Mouse (Mus musculus) heart, embryonic 11.5 days (tissue): ENCODE results near the gene Cyp1a1. TPM values are rescaled to one million over a fixed set of nuclear protein-coding genes. Genes with fewer than 3 reads are reported as not detected.

Experiments used
- ATAC-seq: fragments of 200-750 bp; cut with Nextera tagmentation; replicated peaks from 2 replicates; pipeline ENCODE4 v1.8.0; 2017; ENCODE audit warnings: moderate library complexity; ENCODE audit not compliant: insufficient number of reproducible peaks, low FRiP score, low TSS enrichment
- H3K27ac ChIP-seq: fragments of 300-500 bp; sonication (generic); 2 replicates; pipeline ENCODE4 v1.5.1; 2014; ENCODE audit warnings: mild to moderate bottlenecking, low read depth, low read length
- H3K27me3 ChIP-seq: fragments of 300-500 bp; sonication (generic); 2 replicates; pipeline ENCODE4 v1.6.1; 2014; ENCODE audit warnings: mild to moderate bottlenecking, low read length, mixed read lengths; ENCODE audit not compliant: control insufficient read depth, insufficient read depth
- H3K36me3 ChIP-seq: fragments of 300-500 bp; sonication (generic); 2 replicates; pipeline ENCODE4 v1.6.1; 2014; ENCODE audit warnings: mild to moderate bottlenecking, low read length, moderate library complexity, mixed read lengths; ENCODE audit not compliant: control insufficient read depth, insufficient read depth
- H3K4me1 ChIP-seq: fragments of 300-500 bp; sonication (generic); 2 replicates; pipeline ENCODE4 v1.6.1; 2014; ENCODE audit warnings: low read length; ENCODE audit not compliant: control insufficient read depth, insufficient read depth
- H3K4me2 ChIP-seq: fragments of 300-500 bp; sonication (generic); 2 replicates; pipeline ENCODE4 v1.6.1; 2014; ENCODE audit warnings: mild to moderate bottlenecking, moderate library complexity
- H3K4me3 ChIP-seq: fragments of 300-500 bp; sonication (generic); 2 replicates; pipeline ENCODE4 v1.5.1; 2014; ENCODE audit warnings: low read depth, low read length
- H3K9ac ChIP-seq: fragments of 300-500 bp; sonication (generic); 2 replicates; pipeline ENCODE4 v1.6.1; 2014; ENCODE audit warnings: mild to moderate bottlenecking, low read depth, low read length, moderate library complexity
- H3K9me3 ChIP-seq: fragments of 300-500 bp; sonication (generic); replicated peaks from 2 replicates; pipeline ENCODE4 v1.6.1; 2016; ENCODE audit warnings: low read length; ENCODE audit not compliant: control insufficient read depth
- WGBS: fragments of 180-500 bp; shearing (Covaris S2); extraction: QIAGEN DNeasy Blood & Tissue Kit; methylation state at CpG from one replicate; pipeline ENCODE4 v1.1.7; 2014; ENCODE audit not compliant: insufficient replicate concordance; 5-methylcytosine and 5-hydroxymethylcytosine counted together
- polyA plus RNA-seq: library from polyadenylated mRNA; unstranded; fragments of >200 nt; fragmentation: Nextera tagmentation; extraction: Ambion mirVana; gene quantifications from 2 replicates; pipeline ENCODE4 v1.2.1, GENCODE M21; 2014

Gene Cyp1a1
- polyA plus RNA-seq, 1 experiment from 2014 or later: not detected

DNA sequence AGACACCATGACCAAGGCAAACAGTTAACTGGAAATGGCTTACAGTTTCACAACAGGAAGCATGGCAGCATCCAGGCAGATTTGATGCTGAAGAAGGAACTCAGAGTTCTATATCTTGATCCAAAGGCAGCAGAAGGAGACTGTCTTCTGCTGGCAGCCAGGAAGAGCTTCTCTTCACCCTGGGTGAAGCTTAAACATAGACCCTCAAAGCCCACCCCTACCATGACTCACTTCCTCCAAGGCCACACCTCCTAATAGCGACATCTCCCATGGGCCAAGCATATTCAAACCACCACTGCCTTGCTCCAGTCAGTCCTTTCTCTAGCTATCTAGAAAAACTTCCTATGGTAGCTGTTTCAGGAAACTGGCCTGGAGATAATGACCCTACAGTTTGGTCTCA is 59.3 kb downstream of the Cyp1a1 start:
- Histone ChIP-seq H3K36me3 (peaks cover 49% of the 10 kb centered on the region), H3K27me3 (no peaks in the 10 kb centered on the region), H3K9me3 (no peaks in the 10 kb centered on the region), H3K4me3 (no peak overlapping the region), H3K4me2 (no peak overlapping the region), H3K9ac (no peak overlapping the region), H3K4me1 (no peaks in the 10 kb centered on the region), H3K27ac (no peak overlapping the region)
- WGBS: 50% methylated on average over 1 of the region's 1 CpGs
- ATAC-seq: no peak

DNA sequence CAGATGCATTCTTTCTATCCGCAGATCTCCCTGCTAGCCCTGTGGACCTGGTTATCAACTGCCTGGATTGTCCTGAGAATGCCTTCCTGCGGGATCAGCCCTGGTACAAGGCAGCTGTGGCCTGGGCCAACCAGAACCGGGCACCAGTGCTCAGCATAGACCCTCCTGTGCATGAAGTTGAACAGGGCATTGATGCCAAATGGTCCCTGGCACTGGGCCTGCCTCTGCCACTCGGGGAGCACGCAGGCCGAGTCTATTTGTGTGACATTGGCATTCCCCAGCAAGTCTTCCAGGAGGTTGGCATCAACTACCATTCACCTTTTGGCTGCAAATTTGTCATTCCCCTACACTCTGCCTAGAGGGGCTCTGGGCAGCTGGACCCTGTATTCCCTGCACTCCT is 60.4 kb downstream of the Cyp1a1 start:
- Histone ChIP-seq H3K4me2 (no peak overlapping the region), H3K36me3 (peaks cover 58% of the 10 kb centered on the region), H3K27me3 (no peaks in the 10 kb centered on the region), H3K27ac (no peak overlapping the region), H3K9ac (no peak overlapping the region), H3K9me3 (no peaks in the 10 kb centered on the region), H3K4me1 (no peaks in the 10 kb centered on the region), H3K4me3 (no peak overlapping the region)
- no peak for ATAC-seq
- WGBS: 80% methylated on average over 6 of the region's 6 CpGs

DNA sequence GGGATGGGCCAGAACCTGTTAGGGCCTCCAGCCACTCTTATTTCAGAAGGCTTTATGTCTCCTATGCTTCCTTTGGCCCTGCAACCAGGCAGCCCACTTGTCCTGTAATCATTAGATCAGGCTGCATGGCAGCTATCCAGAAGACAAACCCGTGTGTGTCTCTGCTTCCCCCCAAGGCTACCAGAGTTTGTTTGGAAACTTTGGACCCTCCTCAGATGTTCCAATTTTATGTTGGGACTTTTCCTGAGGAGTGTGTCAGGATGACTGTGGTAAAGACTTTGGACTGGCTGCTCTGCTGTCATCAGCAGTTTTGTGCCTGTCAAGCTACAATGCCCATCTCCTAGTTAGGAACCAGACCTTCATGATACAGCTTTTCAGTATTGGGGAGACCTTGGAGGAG is 61.1 kb downstream of the Cyp1a1 start:
- Histone ChIP-seq H3K4me3 (no peak overlapping the region), H3K4me2 (no peak overlapping the region), H3K9ac (no peak overlapping the region), H3K4me1 (no peaks in the 10 kb centered on the region), H3K9me3 (no peaks in the 10 kb centered on the region), H3K27ac (no peak overlapping the region), H3K36me3 (peaks cover 61% of the 10 kb centered on the region), H3K27me3 (no peaks in the 10 kb centered on the region)
- ATAC-seq: no peak
- WGBS: 58% methylated on average over 1 of the region's 1 CpGs

DNA sequence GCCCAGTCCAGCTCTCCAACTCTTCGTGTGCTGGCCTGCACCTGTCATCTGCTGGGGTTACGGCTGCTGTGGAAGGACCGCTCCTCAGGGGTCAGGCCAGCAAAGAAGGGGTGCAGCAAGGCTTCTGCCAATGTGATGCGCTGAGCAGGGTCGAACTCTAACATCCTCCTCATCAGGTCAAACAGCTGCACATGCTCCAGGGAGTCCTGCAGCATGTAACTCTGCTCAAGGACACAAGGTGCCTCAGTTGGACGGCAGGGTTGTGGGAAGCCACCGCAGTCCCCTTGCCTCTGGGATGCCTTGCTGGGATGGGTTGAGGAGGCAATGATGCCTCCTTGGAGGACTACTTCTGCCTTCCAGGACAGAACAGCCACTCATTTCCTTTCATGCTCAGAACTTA is 63.2 kb downstream of the Cyp1a1 start:
- Histone ChIP-seq H3K4me3 (no peak overlapping the region), H3K27me3 (no peaks in the 10 kb centered on the region)
- 85% methylated on average over 7 of the region's 7 CpGs for WGBS

More for the DNA sequence above, 63.2 kb downstream of the Cyp1a1 start:
- H3K9me3 ChIP-seq: no peaks in the 10 kb centered on the region
- H3K27ac ChIP-seq: no peak overlapping the region
- H3K4me1 ChIP-seq: no peaks in the 10 kb centered on the region
- H3K36me3 ChIP-seq: peaks cover 65% of the 10 kb centered on the region
- no peak overlapping the region for H3K9ac ChIP-seq
- H3K4me2 ChIP-seq: no peak overlapping the region
- no peak for ATAC-seq

Other genes with a start within 250 kb of the Cyp1a1 start
- 18.7 and 21.8 TPM in 2 replicates for gene Ppcdc, start 247.8 kb upstream of the Cyp1a1 start, polyA plus RNA-seq
- gene Scamp5, start 219.9 kb upstream of the Cyp1a1 start, polyA plus RNA-seq: 5.8 and 7.9 TPM in 2 replicates
- 16.3 and 17.1 TPM in 2 replicates for gene Rpp25, start 183.9 kb upstream of the Cyp1a1 start, polyA plus RNA-seq
- gene Cox5a, start 166.7 kb upstream of the Cyp1a1 start, polyA plus RNA-seq: 1,178 and 1,213 TPM in 2 replicates
- gene Fam219b, start 150.4 kb upstream of the Cyp1a1 start, polyA plus RNA-seq: 12.1 and 12.6 TPM in 2 replicates
- 67.5 and 76.1 TPM in 2 replicates for gene Mpi, start 135.2 kb upstream of the Cyp1a1 start, polyA plus RNA-seq
- gene Scamp2, start 127.0 kb upstream of the Cyp1a1 start, polyA plus RNA-seq: 53.3 and 54.9 TPM in 2 replicates
- 10.0 and 12.4 TPM in 2 replicates for gene Ulk3, start 98.5 kb upstream of the Cyp1a1 start, polyA plus RNA-seq
- not detected in 2 replicates for gene Cplx3, start 81.6 kb upstream of the Cyp1a1 start, polyA plus RNA-seq
- not detected in 2 replicates for gene Lman1l, start 67.2 kb upstream of the Cyp1a1 start, polyA plus RNA-seq
- gene Csk, start 34.3 kb upstream of the Cyp1a1 start, polyA plus RNA-seq: 15.9 and 18.6 TPM in 2 replicates
- gene Cyp1a2, start 4.2 kb upstream of the Cyp1a1 start, polyA plus RNA-seq: not detected in 2 replicates
- 14.3 and 15.5 TPM in 2 replicates for gene Edc3, start 20.6 kb downstream of the Cyp1a1 start, polyA plus RNA-seq
- gene Clk3, start 77.9 kb downstream of the Cyp1a1 start, polyA plus RNA-seq: 64.2 and 73.5 TPM in 2 replicates
- gene Arid3b, start 148.9 kb downstream of the Cyp1a1 start, polyA plus RNA-seq: 28.0 and 31.7 TPM in 2 replicates
- gene Ubl7, start 223.1 kb downstream of the Cyp1a1 start, polyA plus RNA-seq: 97.7 and 106 TPM in 2 replicates